Mouse (Mus musculus): Measurements from ENCODE around the gene Rin3.

The Rin3 gene

DNA sequence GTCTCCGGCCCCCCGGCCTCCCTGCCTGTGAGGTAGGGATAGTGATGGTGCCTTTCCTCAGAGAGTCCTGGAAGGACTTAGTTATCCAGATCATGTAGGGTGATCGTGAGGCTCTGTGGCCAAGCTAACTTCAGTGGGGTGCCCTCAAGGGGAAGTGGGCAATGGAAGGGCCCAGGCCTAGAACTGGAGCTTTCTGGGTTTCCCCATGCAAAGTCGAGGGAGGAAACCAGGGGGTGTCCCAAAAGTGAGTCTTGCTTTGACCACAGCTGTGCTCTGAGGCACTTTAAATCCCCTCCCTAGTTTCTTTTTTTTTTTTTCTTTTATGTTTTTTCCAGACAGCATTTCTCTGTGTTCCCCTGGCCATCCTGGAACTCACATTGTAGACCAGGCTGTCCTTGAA, 47.3 kb downstream of the Rin3 start:
- no peak for DNase-seq (ENCODE audit: inconsistent ontology term)

DNA sequence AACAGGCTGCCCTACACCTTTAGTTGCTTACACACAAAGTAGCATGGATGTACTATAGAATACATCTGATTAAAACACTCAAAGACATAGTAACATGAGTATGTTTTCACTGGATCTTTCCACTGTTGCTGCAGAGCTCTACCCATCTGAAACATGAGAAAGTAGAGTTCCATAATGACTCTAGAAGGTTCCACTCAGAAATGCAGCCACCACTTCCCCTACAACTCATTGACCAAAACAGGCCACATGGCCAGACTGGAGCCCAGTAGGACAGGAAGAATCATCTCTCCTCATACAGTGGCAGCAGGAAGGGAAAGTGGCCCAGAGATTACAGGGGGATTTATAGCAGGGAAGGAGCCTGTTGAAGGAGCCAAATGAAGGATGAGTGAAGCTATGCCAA, 47.9 kb downstream of the Rin3 start:
- DNase-seq (ENCODE audit: inconsistent ontology term): no peak

DNA sequence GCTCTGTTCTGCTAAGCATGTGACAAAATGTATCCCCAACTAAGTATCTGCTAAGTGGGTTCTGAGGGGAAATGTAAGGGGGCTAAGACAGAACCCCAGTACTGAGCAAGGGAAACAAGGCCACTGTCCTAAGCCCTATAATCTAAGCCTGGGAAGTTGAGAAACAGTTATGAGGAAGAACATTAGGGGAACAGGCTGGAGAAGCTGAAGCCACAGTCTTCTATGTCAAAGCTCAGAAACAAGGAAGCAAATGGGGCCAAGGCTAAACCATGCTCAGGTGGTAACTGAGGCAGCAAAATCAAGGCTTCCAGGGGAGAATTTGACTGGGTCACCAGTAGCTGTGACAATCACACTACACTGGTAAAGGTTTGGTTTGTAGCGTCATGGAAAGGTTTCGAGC, 50.3 kb downstream of the Rin3 start:
- no peak for DNase-seq (ENCODE audit: inconsistent ontology term)

DNA sequence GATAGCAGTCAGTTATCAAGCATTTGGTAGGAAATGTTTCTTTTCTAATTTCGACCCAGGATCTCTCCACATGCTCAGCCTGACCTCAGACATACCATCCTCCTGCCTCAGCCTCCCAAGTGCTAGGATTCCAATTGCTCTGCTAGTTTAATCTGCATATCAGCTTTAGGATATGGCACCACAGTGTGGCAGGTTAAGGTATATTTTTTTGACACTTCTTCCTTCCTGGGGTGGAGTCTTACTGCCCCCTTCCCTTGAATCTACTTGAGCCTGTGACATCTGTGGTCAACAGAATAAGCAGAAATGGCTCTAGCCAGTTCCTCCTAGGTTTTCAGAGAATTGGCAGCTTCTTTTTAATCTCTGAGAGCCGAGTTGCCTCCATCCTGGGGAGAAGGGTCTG, 56.2 kb downstream of the Rin3 start:
- DNase-seq (ENCODE audit: inconsistent ontology term): no peak

DNA sequence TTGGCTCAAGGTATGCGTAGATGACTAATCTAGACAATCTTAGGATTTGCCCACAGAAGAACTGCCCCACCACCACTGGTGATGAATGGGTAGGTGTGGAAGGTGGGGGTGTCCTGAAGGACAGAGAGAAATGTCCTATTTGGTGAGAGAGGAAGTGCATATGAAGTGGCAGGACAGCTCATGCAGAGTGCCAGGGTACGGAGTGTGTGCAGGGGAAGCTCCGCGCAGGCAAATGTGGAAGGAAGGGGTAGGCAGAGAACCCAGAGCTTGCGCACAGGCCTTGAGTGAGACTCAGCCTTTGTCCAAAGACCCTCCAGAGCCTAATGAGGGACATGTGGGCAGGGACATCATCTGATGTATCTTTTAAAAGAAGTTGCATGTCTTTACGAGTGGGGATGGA, 57.6 kb downstream of the Rin3 start:
- no peak for DNase-seq (ENCODE audit: inconsistent ontology term)

DNA sequence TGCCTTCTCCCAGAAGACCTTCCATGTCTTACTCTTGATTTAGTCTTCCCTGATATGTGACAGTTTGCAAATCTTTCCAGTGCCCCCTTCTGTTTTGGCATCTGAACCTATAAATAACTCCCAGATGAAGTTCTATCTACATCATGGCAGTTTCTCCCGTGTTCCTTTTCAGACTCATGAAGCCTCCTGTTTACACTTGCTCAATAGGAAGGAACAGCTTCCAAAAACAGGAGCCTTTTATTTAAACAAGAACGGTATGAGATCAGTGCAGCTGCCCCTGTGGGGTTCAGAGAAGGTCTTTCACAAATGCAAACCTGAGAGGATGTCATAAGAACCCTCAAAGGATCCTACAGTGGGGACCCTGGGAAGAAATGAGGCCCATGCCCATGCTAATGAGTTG, 59.3 kb downstream of the Rin3 start:
- DNase-seq (ENCODE audit: inconsistent ontology term): no peak

DNA sequence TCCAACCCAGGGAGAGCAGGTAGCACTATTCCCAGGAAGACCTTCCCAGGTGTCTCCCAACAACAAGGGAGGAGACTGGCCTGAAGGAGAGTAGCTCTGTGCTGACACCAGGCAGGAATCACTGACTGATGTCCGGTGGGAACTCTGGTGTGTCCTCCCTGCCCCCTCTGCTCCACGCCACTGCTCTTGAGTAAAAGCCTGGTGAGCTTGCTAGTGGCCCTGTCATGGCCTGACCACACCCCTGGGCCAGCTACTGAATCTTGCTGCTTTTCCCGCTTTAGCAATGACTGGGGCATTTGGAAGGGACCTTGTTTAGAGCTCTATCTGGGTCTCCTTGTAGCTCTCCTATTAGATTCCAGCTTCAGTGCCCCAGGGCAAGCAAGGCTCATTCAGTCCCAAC, 59.8 kb downstream of the Rin3 start:
- peak; percentile 25 for DNase-seq (ENCODE audit: inconsistent ontology term)

DNA sequence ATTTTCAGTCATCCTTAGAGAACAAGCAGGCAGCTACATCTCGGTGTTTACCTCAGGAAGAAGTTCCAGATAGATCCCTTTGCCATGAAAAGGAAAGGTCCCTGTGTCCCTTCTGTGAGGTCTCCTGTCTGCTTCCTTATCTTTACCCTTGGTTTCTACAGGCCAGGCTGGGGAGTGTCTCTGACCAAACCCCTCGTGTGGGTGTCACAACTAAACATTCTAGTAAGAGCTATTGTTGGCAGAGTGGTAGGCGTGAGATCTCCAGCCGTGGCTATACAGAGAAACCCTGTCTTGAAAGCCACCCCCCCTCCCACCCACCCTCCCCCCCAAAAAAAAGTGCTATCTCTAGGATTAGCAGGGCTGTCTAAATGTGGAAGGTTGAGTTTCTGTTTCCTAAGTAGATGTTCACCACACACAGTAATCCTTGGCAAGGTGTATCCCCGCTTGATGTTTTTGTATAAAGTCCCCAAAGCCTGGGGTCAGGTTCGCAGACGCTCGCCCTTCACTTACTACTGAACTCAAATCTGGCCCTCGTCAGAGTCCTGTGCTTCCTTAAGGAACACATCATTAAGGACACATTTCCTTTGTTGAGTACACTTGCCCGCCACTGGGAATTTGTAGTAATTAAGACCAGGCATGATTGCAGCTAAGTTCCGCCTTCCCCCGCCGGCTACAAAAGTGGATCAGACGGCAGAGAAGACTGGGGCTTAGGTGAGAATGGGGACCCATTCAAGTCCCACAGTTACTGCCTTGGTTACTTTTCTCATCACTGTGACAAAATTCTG, 62.4 kb downstream of the Rin3 start:
- DNase-seq (ENCODE audit: inconsistent ontology term): no peak

DNA sequence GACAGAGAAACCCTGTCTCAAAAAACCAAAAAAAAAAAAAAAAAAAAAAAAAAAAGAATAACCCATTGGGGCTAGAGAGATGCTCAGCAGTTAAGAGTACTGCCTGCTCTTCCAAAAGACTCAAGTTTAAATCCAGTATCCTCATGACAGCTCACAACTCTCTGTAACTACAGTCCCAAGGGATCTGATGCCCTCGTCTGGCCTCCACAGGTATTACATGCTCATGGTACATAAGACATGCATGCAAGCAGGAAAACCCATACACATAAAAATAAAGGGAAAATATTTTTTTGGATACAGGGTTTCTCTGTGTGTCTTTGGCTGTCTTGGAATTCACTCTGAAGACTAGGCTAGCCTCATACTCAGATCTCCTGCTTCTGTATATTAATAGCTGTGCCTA, 63.7 kb downstream of the Rin3 start:
- no peak for DNase-seq (ENCODE audit: inconsistent ontology term)

DNA sequence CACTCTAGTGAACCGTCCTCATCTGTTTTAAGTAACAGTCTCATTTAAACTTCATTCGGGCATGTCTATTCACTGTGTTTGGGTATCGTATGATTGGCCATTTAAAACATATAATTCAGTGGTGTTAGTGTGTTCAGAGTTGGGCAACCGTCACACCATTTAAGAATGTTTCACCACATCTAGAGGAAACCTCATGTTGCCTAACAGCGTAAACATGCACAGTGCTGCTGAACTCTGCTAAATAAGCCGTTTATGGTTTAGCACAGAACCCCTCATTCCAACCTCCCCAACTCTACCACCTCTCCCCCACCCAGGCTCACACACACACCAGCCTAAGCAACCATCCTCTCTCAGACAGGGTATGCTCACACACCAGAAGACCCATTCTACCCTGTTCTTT, 65.6 kb downstream of the Rin3 start:
- DNase-seq (ENCODE audit: inconsistent ontology term): no peak

DNA sequence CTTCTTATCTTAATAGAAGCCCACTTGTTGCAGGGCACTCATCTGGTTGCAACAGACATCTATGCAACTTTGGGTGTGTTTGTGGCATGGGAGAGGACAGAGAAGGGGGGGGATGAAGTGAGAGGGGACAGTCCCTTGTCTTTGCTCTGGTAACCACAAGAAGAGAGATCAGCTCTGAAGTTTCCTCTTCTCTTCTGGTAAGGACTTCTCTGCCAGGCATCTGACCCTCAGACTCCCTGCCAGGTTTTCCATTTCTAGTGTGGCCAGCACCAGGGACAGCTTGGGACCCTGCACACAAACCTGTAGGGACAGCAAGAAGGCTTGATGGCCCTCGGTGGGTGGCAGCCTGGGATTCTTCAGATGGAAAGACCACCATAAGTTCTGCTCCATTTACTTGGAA, 68.1 kb downstream of the Rin3 start:
- no peak for DNase-seq (ENCODE audit: inconsistent ontology term)

DNA sequence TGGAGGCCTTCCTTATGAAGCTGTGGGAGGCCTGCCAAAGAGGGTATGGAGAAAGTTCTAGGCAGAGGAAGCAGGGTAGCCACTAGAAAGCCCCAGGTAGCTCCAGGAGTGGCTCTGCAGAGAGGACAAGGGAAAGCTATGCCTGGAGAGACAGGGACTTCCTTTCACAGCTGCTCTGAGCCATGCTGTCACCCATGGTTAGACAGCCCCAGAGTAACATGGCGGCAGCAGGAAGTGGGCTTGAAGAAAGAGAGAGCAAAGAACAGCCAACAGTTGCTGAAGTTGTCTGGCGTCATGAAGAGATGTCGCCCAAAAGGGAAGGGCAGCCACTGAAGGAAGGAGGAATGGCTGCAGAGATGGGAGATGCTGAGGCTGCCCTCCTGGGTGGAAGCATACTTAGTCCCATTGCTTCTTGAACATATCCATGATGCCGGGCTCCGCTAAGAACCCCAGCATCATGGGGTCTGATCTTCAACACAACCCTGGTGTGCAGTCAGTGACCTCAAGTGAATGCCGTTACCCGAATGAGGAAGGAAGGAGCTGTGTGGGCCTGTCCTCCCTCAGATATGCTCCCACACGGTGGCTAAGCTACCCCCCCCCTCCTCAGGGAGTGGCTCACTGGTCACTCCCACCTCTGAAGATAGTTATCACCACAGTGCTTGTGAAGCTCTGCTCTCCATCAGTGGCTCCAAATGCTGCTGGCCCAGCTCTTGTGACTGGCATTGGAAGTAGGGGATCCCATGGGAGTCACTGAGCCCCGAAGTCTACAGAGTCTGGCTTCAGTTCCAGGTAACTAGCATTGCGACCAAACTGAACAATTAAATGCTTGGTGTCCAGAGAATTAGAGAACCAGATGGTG, 71.5 kb downstream of the Rin3 start:
- DNase-seq (ENCODE audit: inconsistent ontology term): no peak

DNA sequence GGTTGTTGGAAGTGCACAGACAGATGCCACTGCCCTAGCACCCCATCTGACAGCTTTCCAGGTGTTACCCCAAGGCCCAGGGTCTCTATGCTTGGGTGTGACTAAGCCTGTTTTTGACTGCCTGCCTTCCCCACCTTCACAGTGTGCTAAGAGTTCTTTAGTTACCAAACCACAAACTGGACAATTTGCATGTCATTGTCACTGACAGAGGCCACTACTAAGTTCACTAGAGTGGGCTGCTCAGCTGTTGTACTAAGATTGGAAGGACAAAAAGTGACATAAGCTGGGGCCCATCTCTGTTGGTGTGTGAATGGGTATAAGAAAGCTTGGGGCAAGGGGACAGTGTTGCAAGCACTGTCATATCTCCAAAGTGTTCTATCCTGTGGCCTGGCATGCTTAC, 72.9 kb downstream of the Rin3 start:
- DNase-seq (ENCODE audit: inconsistent ontology term): no peak

DNA sequence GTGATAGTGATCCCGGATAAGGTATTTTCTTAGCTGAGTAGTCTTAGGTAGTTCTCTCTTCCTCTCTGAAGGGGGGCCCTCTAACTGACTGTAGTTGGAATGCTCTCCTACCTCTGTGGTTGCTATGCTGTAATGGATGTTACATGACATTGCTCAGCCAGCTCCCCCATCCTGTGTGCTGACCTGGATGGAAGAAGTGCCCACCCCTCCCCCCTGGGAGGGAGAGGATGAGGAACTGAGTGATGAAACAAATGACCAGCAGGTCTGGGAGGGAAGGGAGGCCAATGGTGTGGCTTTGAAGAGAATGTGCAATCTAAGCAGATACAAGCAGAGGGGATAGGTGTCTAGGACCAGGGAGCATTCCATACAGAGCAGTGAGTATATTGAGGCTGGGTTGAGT, 73.9 kb downstream of the Rin3 start:
- DNase-seq (ENCODE audit: inconsistent ontology term): no peak

DNA sequence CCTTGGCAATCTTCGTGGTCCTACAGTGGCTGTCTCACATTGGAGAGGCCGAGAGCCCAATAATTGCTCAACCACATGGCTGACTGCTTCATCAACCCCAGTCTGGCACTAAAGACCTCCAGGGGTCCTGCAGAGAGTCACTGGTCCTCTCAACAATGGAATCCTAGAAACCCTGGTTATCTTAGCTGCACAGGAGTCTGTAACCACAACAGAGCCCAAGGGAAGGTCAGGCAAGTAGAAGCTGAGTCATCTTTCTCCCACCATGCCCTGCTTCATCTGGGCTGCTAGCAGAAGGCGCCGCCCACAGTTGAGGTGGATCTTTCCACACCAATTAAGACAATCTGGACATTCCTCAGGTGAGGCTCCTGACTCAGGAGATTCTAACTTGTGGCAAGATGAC, 76.5 kb downstream of the Rin3 start:
- peak; percentile 34 for DNase-seq (ENCODE audit: inconsistent ontology term)

DNA sequence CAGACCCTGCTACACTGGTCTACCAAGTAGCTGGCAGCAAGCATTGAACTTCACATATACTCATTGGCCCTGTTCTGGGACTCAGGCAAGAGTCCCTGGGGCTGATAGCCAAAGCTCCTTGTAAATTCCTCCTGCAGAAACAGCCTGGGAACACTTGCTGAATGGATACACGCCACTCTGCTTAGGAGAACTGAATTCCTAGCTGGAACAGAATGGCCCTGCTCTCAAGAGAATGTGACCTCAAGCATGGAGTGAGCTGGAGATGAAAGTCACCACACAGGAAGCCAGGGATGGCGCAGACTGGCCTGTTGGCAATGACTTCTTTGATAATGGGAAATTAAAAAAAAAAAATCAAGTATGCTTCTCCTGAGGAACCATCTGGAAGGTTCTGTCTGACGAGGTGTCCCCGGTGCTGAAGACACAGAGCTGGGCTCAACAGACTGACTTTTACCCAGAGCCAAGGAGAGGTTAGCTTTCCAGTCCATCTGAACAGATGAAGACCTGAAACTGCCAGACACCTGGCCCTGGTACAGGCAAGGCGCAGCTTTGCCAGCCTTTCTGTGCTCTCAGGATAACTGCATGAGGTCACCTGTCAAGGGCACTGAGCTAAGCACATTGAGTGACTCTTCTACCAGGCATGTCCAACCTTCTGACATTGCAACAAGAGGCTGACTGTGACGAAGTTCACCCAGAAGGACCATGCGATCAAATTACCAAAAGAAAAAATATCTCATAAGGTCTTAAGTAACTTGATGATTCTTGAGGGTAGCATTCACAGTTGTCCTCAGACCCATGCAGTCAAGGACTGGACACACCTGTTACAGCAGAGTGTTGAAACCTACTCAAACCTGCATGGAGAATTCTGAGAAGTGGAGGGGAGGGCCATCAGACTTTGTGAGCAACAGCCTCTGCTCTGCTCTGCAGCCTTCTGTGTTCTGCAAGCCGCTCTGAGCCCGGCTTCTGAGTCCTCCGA, 78.6 kb downstream of the Rin3 start:
- DNase-seq (ENCODE audit: inconsistent ontology term): no peak

DNA sequence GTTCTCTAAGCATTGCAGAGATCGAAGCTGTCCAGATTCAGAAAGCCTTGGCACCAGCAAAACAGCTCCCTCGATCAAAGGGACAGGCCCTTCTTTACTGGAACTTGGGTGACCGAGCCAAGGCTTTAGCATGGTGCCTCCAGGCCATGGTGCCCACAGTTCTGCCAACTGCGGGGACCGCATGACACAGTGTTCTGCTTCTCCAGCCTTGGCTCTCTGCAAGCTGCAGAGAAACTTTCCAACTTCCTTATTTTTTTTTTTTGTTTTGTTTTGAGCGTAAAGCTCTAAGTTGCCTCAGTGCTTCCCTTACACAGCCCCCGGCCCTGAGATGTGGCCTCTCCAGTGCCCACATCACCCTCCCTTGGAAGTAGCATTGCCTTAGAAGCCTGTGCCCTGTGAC, 82.2 kb downstream of the Rin3 start:
- no peak for DNase-seq (ENCODE audit: inconsistent ontology term)

DNA sequence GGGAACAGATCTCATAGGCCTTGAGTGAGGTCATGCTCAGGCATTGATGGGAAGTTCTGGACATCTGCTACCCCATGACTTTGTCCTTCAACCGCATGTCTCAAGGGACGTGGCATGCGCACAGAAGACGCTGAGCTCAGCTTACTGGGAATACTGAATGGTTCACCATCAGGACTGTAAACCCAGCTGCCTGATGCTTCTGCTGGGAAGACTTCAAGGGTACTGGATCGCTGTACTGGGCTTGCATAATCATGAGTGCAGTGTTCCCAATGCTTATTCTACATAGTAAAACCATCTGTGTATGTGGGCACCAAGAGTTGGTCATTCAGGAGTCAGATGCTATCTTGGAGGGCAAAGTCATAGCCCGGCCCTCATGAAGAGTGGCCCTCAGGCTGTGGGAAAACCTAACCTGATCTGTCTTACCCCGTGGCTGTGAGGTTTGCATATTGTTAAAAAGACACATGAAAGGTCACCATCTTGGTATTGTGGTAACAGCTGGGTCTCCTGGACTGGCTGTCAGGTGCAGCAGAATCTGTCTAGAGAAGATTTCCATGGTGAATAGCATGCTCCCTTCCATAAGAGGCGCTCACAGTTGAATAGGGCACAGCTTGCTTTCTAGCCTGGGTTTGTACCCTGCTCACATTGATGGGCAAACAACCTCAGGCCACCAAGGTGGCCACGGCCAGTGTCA, 83.4 kb downstream of the Rin3 start:
- no peak for DNase-seq (ENCODE audit: inconsistent ontology term)

DNA sequence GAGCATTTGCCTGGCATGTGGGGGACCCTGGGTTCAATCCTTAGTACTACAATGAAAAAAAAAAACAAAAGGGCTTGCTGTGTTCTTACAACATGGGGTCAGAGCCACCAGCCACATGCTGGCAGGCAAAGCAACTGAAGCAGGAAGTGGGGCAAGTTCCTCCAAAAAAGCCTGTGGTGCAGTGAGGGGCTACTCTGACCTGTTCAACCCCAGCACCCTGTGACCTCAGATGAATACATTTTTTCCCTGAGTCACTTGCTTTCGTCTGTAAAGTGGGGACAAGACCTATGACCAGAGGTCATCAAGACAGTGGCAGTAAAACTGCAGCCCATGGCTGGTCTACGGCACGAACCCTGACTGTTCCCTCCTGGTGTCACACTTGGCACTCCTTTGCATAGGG, 84.2 kb downstream of the Rin3 start:
- no peak for DNase-seq (ENCODE audit: inconsistent ontology term)

DNA sequence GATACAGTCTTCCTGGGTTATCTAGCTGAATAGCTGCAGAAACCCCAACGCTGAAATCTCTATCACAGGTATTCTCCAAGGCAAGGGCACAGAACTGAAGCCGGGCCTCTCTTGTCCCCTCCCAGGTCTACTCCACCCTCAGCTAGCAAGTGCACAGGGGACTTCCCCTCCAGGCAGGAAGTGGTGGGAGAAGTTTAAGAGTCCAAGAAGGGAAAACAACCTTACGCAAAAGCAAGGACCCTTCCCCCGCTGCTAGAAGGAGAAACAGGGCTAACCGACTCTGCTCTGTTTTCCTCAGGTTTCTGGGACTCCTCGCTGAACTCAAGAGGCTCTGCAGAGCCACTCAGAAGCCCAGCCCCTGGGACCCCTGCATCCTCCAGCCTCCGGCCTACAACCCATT, 85.2 kb downstream of the Rin3 start:
- no peak for DNase-seq (ENCODE audit: inconsistent ontology term)

DNA sequence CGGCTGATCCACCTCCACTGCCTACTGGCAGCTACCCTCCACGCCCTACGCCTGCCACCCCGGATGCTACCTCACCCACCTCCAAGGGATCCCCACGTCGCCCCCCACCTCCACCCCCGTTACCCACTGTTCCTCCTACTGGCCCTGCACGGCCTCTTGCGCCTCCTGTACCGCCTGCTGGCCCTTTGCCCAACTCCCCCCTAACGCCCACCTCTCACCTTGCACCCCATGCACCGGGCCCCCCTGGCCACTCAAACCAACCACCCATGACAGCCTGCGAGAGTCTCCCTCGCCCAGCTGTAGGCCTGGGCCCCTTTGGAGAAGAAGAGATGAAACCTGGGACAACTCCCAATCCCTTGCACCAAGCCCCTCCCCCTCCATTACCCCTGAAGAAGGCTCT, 85.7 kb downstream of the Rin3 start:
- no peak for DNase-seq (ENCODE audit: inconsistent ontology term)
